Mouse (Mus musculus): ENCODE measurements around the gene Phykpl. TPM values are rescaled to one million over a fixed set of nuclear protein-coding genes. Genes with fewer than 3 reads are reported as not detected.
A peak's percentile ranks its signal among the peaks of the same experiment; 100 is the strongest.

The Phykpl gene
- 1 to 10 TPM; 8.1 to 9.4 TPM for total RNA-seq (2021)
- long read RNA-seq, experiment 1, partial matches to known transcripts, result 2 of 5 reads
- long read RNA-seq, experiment 1, other reads (novel, unspliced or antisense), result 3 of 5 reads
- long read RNA-seq, experiment 2, partial matches to known transcripts, result 1 of 6 reads
- long read RNA-seq, experiment 2, other reads (novel, unspliced or antisense), result 1 of 6 reads

GRCm38 (mm10) chr11:51584431-51585248 is at the start of gene Phykpl:
Phykpl (plus strand) TSS chr11:51584757.
- peak within 1 kb of the TSS; percentile 71 for H3K4me3 ChIP-seq
- peak; percentile 52 for TF ChIP-seq CTCF (conservative IDR thresholded peaks at IDR 0.05)
- H3K27ac ChIP-seq, result peak within 1 kb of the TSS; percentile 93
- DNase-seq (ENCODE audit: low spot score in 2 of 2), result peak; percentile 95 to 96

DNA sequence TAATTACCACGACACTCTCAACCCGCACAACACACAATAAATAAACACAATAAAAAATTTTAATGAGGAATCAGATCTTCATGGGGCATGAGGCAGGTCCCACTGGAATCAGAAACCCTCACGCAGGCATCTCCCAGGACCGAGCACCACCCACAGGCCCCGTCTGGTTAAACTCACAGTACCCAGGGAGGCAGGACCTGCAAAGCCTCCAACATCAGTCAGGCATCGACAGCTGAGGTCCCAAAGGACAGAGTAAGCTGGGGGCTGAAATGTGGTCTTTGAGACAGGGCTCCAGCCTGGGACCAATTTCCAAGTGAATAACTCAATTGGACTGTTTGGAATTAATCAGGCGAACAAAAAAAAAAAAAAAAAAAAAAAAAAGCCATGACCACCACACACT is 46.2 kb upstream of the Phykpl start:
- Histone ChIP-seq H3K27ac (no peak overlapping the region), H3K4me3 (no peak overlapping the region)
- no peak for TF ChIP-seq CTCF (conservative IDR thresholded peaks at IDR 0.05)
- no peak for DNase-seq (ENCODE audit: low spot score in 2 of 2)

- H3K27ac ChIP-seq, result no peak overlapping the region
- DNase-seq (ENCODE audit: low spot score in 2 of 2), result no peak
- TF ChIP-seq CTCF (conservative IDR thresholded peaks at IDR 0.05), result no peak
- H3K4me3 ChIP-seq, result no peak overlapping the region
Observed at GRCm38 (mm10) chr11:51538919-51539758, 45.4 kb upstream of the Phykpl start.

GRCm38 (mm10) chr11:51539759-51540282 is 44.7 kb upstream of the Phykpl start:
- TF ChIP-seq CTCF (conservative IDR thresholded peaks at IDR 0.05), result peak; percentile 96
- Histone ChIP-seq H3K4me3 (no peak overlapping the region), H3K27ac (no peak overlapping the region)
- DNase-seq (ENCODE audit: low spot score in 2 of 2), result peak; percentile 93 to 98

DNA sequence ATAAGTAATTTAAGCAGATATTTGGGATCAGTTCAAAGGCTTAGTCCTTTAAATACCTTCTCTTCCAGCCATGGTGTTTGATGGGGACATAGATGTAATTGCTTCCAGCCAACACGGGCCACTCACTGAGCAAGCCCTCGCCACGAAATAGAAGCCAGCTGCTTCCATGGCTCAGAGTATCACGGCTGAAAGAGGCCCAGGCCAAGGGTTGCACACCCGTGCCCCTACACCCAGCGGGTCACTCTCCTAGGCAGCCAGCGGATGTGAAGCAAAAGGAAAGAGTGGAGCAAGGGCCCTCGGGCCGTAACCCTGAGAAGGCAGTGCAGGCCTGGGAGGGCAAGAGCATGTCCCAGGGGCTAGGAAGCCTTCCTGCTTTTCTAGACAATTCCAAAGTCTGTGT is 42.1 kb upstream of the Phykpl start:
- no peak for TF ChIP-seq CTCF (conservative IDR thresholded peaks at IDR 0.05)
- DNase-seq (ENCODE audit: low spot score in 2 of 2), result no peak
- H3K27ac ChIP-seq, result no peak overlapping the region

GRCm38 (mm10) chr11:51543487-51544050 is 41.0 kb upstream of the Phykpl start:
- Histone ChIP-seq H3K27ac (no peak overlapping the region), H3K4me3 (no peak overlapping the region)
- no peak for DNase-seq (ENCODE audit: low spot score in 2 of 2)
- TF ChIP-seq CTCF (conservative IDR thresholded peaks at IDR 0.05), result no peak

More for the DNA sequence above, 42.1 kb upstream of the Phykpl start:
- H3K4me3 ChIP-seq, result no peak overlapping the region

DNA sequence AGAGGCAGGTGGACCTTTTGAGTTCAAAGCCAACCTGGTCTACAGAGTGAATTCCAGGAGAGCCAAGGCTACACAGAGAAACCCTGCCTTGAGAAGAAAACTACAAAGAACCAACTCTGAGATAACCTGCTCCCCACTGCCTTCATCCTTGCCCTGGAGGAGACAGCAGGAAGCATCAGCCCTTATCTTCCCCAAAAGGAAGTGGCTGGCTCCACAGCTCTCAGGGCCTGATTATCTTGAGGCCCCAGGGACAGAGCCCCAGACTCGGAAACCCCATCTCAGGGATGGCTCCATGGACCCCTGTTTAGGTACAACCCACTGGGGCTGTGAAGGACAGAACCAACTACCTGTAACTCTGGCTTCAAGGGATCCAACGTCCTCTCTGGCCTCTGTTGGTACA is 40.1 kb upstream of the Phykpl start:
- Histone ChIP-seq H3K4me3 (no peak overlapping the region), H3K27ac (no peak overlapping the region)
- no peak for TF ChIP-seq CTCF (conservative IDR thresholded peaks at IDR 0.05)
- no peak for DNase-seq (ENCODE audit: low spot score in 2 of 2)

GRCm38 (mm10) chr11:51545811-51546210 is 38.7 kb upstream of the Phykpl start:
- no peak for TF ChIP-seq CTCF (conservative IDR thresholded peaks at IDR 0.05)
- DNase-seq (ENCODE audit: low spot score in 2 of 2), result no peak
- Histone ChIP-seq H3K4me3 (no peak overlapping the region), H3K27ac (no peak overlapping the region)

GRCm38 (mm10) chr11:51551253-51551652 is 33.3 kb upstream of the Phykpl start:
- Histone ChIP-seq H3K27ac (no peak overlapping the region), H3K4me3 (no peak overlapping the region)
- DNase-seq (ENCODE audit: low spot score in 2 of 2), result no peak
- TF ChIP-seq CTCF (conservative IDR thresholded peaks at IDR 0.05), result no peak

- H3K4me3 ChIP-seq, result no peak overlapping the region
- DNase-seq (ENCODE audit: low spot score in 2 of 2), result no peak
- TF ChIP-seq CTCF (conservative IDR thresholded peaks at IDR 0.05), result no peak
- H3K27ac ChIP-seq, result no peak overlapping the region
Observed at GRCm38 (mm10) chr11:51552091-51552490, 32.5 kb upstream of the Phykpl start.

- no peak for TF ChIP-seq CTCF (conservative IDR thresholded peaks at IDR 0.05)
- H3K27ac ChIP-seq, result no peak overlapping the region
- DNase-seq (ENCODE audit: low spot score in 2 of 2), result no peak
- H3K4me3 ChIP-seq, result peak overlapping the region; percentile 17; the same call in 1 of the 2 replicates
Observed at GRCm38 (mm10) chr11:51554590-51554989, 30.0 kb upstream of the Phykpl start.

DNA sequence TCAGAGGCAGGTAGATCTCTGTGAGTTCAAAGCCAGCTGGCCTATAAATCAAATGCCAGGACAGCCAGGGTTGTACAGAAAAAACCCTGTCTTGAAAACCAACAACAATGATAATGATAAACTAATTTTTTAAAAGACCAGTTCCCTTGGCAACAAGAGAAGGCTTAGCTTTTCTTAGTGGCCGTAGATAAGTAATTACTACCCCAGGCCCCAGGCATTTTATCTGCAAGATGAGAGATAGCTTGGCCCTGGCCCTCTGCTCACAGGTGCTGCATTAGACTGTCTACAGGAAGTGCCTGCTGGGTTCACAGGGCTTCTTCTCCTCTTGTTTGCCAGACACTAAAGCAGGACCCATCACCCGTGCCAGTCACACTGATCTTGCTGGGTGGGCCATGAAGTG is 29.5 kb upstream of the Phykpl start:
- no peak for DNase-seq (ENCODE audit: low spot score in 2 of 2)
- Histone ChIP-seq H3K4me3 (no peak overlapping the region; the same call in 1 of the 2 replicates), H3K27ac (no peak overlapping the region)
- TF ChIP-seq CTCF (conservative IDR thresholded peaks at IDR 0.05), result no peak

All from layer of hippocampus, adult 2 months (tissue).